Mouse (Mus musculus) WW6 (cell line): Measurements from ENCODE around the gene Comt.

Experiments used
- DNase-seq: peaks from one replicate; pipeline ENCODE4 v3.0.0-alpha.2; 2013; ENCODE audit warnings: low read depth, low spot score

The Comt gene

GRCm38 (mm10) chr16:18433341-18433920 lies 6.8 kb upstream of the Comt start:
- DNase-seq: no peak

GRCm38 (mm10) chr16:18430641-18431212 lies 4.1 kb upstream of the Comt start:
- no peak for DNase-seq

GRCm38 (mm10) chr16:18429641-18430040 lies 3.0 kb upstream of the Comt start:
- no peak for DNase-seq

GRCm38 (mm10) chr16:18428516-18429042 lies 1.9 kb upstream of the Comt start:
- no peak for DNase-seq

GRCm38 (mm10) chr16:18428011-18428515 lies 1.4 kb upstream of the Comt start:
- DNase-seq: no peak

- no peak for DNase-seq
Measured at GRCm38 (mm10) chr16:18426215-18426791, 349 bp downstream of the Comt start, which contains the start of gene Txnrd2. Gene Txnrd2 (plus strand): TSS chr16:18426384.

- DNase-seq: no peak
Measured at GRCm38 (mm10) chr16:18425475-18426214, 1.0 kb downstream of the Comt start.

GRCm38 (mm10) chr16:18424364-18425045 lies 2.1 kb downstream of the Comt start:
- DNase-seq: no peak

- no peak for DNase-seq
Measured at GRCm38 (mm10) chr16:18423915-18424265, 2.8 kb downstream of the Comt start.

- DNase-seq: no peak
Measured at GRCm38 (mm10) chr16:18423203-18423914, 3.3 kb downstream of the Comt start.

- DNase-seq: no peak
Measured at GRCm38 (mm10) chr16:18420571-18420970, 6.1 kb downstream of the Comt start.

- DNase-seq: no peak
Measured at GRCm38 (mm10) chr16:18419603-18420026, 7.0 kb downstream of the Comt start.

GRCm38 (mm10) chr16:18418756-18419602 lies 7.7 kb downstream of the Comt start:
- no peak for DNase-seq

- no peak for DNase-seq
Measured at GRCm38 (mm10) chr16:18417491-18417890, 9.2 kb downstream of the Comt start.

- DNase-seq: no peak
Measured at GRCm38 (mm10) chr16:18416837-18417236, 9.8 kb downstream of the Comt start.

GRCm38 (mm10) chr16:18416094-18416761 lies 10.4 kb downstream of the Comt start:
- DNase-seq: no peak

- no peak for DNase-seq
Measured at GRCm38 (mm10) chr16:18413032-18413816, 13.4 kb downstream of the Comt start.

GRCm38 (mm10) chr16:18411802-18412476 lies 14.7 kb downstream of the Comt start:
- no peak for DNase-seq
